Mouse (Mus musculus) forebrain, embryonic 14.5 days (tissue): ENCODE measurements around the gene St6gal1. TPM values are rescaled to one million over a fixed set of nuclear protein-coding genes. Genes with fewer than 3 reads are reported as not detected.

Experiments
- ATAC-seq: fragments of 200-750 bp; cut with Nextera tagmentation; 2 replicates; pipeline ENCODE4 v1.8.0; 2017; ENCODE audit warnings: mild to moderate bottlenecking, moderate library complexity
- DNase-seq: peaks from one replicate; pipeline ENCODE4 v3.0.0-alpha.2; 2015; ENCODE audit warnings: low spot score
- H3K27ac ChIP-seq: fragments of 300-500 bp; sonication (generic); 2 replicates; pipeline ENCODE4 v1.5.1; 2014; ENCODE audit warnings: low read depth, mild to moderate bottlenecking, control low read depth, low read length, moderate library complexity
- H3K27me3 ChIP-seq: fragments of 300-500 bp; sonication (generic); replicated peaks from 2 replicates; pipeline ENCODE4 v1.6.1; 2014; ENCODE audit warnings: low read length, control low read depth, mixed read lengths; ENCODE audit not compliant: control insufficient read depth, insufficient read depth
- H3K36me3 ChIP-seq: fragments of 300-500 bp; sonication (generic); 2 replicates; pipeline ENCODE4 v1.6.1; 2014; ENCODE audit warnings: low read length, control low read depth; ENCODE audit not compliant: control insufficient read depth, insufficient read depth
- H3K4me1 ChIP-seq: fragments of 300-500 bp; sonication (generic); 2 replicates; pipeline ENCODE4 v1.6.1; 2014; ENCODE audit warnings: antibody characterized with exemption, low read length, control low read depth; ENCODE audit not compliant: control insufficient read depth, insufficient read depth
- H3K4me2 ChIP-seq: fragments of 300-500 bp; sonication (generic); 2 replicates; pipeline ENCODE4 v1.6.1; 2014; ENCODE audit warnings: mild to moderate bottlenecking, control low read depth, low read length
- H3K4me3 ChIP-seq: fragments of 300-500 bp; sonication (generic); 2 replicates; pipeline ENCODE4 v1.5.1; 2014; ENCODE audit warnings: low read depth, low read length, control low read depth
- H3K9ac ChIP-seq: fragments of 300-500 bp; sonication (generic); 2 replicates; pipeline ENCODE4 v1.6.1; 2014; ENCODE audit warnings: mild to moderate bottlenecking, low read length, control low read depth, moderate library complexity
- H3K9me3 ChIP-seq: fragments of 300-500 bp; sonication (generic); replicated peaks from 2 replicates; pipeline ENCODE4 v1.6.1; 2016; ENCODE audit warnings: low read length, control low read depth, mixed read lengths; ENCODE audit not compliant: control insufficient read depth
- WGBS: fragments of 180-500 bp; shearing (Covaris S2); extraction: QIAGEN DNeasy Blood & Tissue Kit; methylation state at CpG from one replicate; pipeline ENCODE4 v1.1.7; 2014; 5-methylcytosine and 5-hydroxymethylcytosine counted together
- polyA plus RNA-seq: library from polyadenylated mRNA; unstranded; fragments of >200 nt; fragmentation: Nextera tagmentation; extraction: Ambion mirVana; gene quantifications from 2 replicates; pipeline ENCODE4 v1.2.1, GENCODE M21; 2014

Gene St6gal1
- polyA plus RNA-seq, 1 experiment from 2014 or later = 46.0 TPM

DNA sequence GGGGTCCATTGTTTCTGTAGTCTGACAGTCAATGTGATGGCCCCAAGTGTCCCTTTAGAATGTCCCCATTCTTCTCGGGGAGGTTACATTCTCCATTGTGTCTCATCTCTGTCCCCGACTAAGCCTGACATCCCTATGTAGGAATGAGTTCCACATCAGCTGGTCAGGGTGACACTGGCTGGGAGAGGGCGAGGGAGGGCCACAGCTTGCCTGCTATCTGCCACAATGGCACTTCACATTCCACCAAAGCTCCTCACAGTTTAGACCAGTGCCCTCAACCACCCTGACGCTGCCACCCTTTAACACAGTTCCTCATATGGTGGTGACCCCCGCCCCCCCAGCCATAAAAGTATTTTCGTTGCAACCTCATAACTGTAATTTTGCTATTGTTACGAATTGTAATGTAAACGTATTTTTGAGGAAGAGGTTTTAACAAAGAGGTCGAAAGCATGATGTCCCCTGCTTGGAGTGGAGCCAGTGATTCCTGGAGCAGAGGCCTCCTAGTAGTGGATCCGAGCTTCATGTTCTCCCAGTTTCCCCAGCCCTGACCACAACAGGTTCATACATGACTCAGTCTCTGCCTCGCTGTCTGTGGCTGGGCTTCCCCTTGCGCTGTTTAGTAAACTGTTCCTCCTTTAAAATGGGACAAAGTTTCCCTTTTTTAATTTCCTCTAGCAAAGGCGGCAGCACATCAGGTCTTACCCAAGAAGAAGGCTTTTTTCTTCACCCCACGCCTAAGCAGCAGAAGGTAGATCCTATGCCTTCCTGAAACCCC lies 47.4 kb downstream of the St6gal1 start:
- Histone ChIP-seq H3K4me1 (peaks cover 17% of the 10 kb centered on the region), H3K4me3 (no peak overlapping the region), H3K27ac (no peak overlapping the region), H3K4me2 (no peak overlapping the region), H3K9ac (no peak overlapping the region), H3K27me3 (no peaks in the 10 kb centered on the region), H3K36me3 (no peaks in the 10 kb centered on the region; the same call in 1 of the 2 replicates), H3K9me3 (no peaks in the 10 kb centered on the region)
- WGBS = 76% methylated on average over 14 of the region's 14 CpGs
- no peak for ATAC-seq
- DNase-seq = no peak

DNA sequence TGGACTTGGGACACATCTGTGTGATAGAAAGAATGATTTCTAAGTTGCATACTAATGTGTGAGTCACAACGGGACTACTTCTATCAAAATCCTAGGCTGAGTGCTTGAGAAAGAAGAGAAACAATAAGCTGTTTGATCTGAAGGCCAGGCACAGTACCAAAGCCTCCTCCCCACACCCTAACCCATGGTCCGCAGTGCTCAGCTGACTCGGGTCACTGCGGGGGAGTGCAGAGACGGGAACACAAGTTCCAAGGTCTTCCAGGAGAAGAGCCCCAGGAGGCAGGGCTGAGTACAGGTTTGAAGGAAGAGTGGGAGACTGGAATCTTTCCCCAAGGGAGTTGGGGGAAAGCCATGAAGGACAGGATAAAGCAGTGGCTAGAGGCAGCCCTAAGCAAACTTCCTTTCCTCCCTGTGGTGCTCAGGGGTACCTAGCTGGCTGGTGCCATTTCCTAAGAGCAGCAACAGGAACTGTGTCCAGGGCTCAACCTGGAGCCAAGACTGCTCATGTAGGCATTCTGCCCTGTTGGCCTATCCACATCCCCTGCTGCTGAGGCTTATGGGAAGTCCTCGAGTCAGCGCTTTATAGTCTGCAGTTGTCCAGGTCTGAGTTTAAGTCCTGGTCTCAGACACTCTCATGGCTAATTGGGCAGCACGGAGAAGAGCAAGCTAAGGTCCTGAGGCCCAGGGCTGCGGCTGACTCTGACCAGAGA lies 48.1 kb downstream of the St6gal1 start:
- DNase-seq (no peak), ATAC-seq (no peak)
- H3K27ac ChIP-seq = no peak overlapping the region
- no peaks in the 10 kb centered on the region; the same call in 1 of the 2 replicates for H3K36me3 ChIP-seq
- no peak overlapping the region for H3K4me2 ChIP-seq
- WGBS = 48% methylated on average over 9 of the region's 9 CpGs
- no peak overlapping the region for H3K9ac ChIP-seq
- H3K27me3 ChIP-seq = no peaks in the 10 kb centered on the region
- H3K4me3 ChIP-seq = no peak overlapping the region
- no peaks in the 10 kb centered on the region for H3K9me3 ChIP-seq
- peaks cover 17% of the 10 kb centered on the region for H3K4me1 ChIP-seq

DNA sequence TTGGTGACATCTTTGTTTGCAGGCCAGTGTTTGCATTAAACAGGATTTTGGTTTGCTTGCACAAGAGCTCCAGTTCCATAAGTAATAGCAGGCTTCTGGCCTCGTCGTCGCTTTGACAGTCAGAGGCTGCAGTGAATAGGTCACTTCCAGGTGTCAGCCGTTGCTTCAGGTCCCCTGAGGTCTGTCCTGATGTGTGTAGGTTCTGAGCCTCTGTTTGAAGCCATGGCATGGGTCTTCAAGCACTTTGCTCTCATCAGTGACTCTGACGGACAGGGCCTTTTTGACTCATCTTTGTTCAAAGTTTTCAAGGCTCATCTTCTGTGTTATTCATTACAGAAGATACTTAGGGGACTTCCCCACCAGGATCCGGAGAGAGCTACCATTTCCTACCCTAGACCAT lies 49.5 kb downstream of the St6gal1 start:
- Histone ChIP-seq H3K27me3 (no peaks in the 10 kb centered on the region), H3K9me3 (no peaks in the 10 kb centered on the region), H3K4me3 (no peak overlapping the region), H3K36me3 (no peaks in the 10 kb centered on the region; the same call in 1 of the 2 replicates), H3K27ac (no peak overlapping the region), H3K4me1 (peaks cover 17% of the 10 kb centered on the region), H3K9ac (no peak overlapping the region), H3K4me2 (no peak overlapping the region)
- 86% methylated on average over 6 of the region's 6 CpGs for WGBS
- DNase-seq (no peak), ATAC-seq (no peak)

DNA sequence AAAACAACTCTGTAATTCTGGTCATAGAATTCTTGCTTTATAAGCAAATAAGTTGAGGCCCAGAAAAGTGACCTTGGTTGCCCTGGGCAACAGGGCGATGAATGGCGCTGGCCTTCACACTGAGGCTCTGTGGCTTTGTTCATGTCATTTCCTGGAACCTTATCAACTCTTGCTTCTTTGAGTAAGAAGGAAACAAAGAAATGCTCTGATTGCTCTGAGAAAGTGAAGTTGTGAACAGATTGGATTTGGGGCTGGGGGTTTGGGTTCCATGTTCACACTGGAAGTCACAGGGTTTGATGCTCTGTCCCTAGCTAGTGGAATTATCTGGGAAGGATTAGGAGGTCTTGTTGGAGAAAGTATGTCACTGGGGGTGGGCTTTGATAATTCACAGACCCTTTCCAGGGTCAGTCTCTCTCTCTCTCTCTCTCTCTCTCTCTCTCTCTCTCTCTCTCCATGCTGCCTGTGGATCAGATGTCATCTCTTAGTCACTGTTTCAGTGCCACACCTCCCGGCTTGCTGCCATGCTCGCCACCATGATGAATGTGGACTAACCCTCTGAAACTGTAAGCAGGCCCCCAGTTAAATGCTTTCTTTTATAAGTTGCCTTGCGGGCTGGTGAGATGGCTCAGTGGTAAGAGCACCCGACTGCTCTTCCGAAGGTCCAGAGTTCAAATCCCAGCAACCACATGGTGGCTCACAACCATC lies 50.2 kb downstream of the St6gal1 start:
- no peak overlapping the region for H3K9ac ChIP-seq
- ATAC-seq (peak; percentile 38; the same call in 1 of the 2 replicates), DNase-seq (peak; percentile 60)
- no peaks in the 10 kb centered on the region; the same call in 1 of the 2 replicates for H3K36me3 ChIP-seq
- 81% methylated on average over 7 of the region's 7 CpGs for WGBS
- no peaks in the 10 kb centered on the region for H3K9me3 ChIP-seq
- no peak overlapping the region for H3K27ac ChIP-seq
- no peak overlapping the region for H3K4me3 ChIP-seq
- peaks cover 17% of the 10 kb centered on the region for H3K4me1 ChIP-seq
- no peak overlapping the region for H3K4me2 ChIP-seq
- no peaks in the 10 kb centered on the region for H3K27me3 ChIP-seq

DNA sequence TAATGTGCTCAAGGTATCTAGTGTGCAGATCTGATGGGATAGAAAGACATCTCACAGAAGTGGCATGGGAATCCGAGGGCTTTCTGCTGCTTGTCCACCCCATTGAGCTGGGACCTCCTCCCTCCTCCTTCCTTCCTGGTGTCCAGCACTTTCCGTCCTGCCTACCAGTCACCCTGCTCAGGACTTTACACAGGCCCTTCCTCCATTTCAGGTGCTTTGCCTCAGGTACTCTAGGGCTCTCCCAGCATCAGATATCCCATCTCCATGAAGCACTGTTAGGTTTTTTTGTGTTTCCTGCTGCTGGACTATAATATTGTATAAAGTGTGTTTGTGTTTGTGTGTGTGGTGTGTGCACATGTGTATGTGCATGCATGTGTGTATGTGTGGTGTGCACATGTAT lies 51.1 kb downstream of the St6gal1 start:
- DNase-seq (no peak), ATAC-seq (no peak)

DNA sequence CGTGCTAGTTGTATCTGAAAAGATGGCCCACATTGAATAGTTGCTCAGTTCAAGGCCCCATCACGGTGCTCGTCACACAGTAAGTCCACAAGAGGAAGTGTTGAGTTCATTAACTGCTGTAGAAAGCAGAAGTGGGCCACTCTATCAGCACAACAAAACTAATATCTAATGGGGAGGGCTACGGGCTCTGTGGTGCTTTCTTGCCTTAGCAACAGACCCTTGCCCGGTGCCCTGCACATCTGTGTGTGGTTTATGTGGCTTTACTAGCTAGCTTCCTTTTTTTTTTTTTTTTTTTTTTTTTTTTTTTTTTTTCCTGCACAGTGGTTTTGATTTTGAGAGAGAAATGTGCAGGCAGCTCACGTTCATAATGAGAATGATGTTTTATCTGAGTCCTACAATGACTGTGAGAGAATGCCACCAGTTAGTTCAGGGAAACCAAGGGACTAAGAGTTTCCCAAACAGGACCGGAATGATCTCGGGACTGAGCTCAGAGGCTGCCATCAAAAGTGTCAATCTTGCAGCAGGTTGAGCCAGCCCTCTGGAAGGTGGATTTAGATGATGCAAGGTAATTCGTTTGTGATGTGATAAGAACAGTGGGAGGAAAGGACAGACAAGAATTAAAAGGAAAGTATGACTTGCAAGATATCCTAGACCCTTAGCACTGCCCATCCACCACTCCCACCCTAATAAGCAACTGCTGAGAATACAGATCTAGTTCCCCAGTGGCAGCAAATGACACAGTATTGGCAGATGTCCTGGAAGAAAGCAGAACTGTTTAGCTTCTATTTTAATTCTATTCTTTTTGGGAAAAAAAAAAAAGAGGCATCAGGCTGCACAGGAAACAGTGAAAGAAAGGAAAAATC lies 55.6 kb downstream of the St6gal1 start:
- Histone ChIP-seq H3K4me2 (no peak overlapping the region), H3K27me3 (no peaks in the 10 kb centered on the region), H3K4me3 (no peak overlapping the region), H3K9me3 (no peaks in the 10 kb centered on the region), H3K36me3 (no peaks in the 10 kb centered on the region), H3K9ac (no peak overlapping the region), H3K4me1 (no peaks in the 10 kb centered on the region), H3K27ac (no peak overlapping the region)
- WGBS = 66% methylated on average over 9 of the region's 9 CpGs
- ATAC-seq (no peak), DNase-seq (no peak)

More for the DNA sequence above, 51.1 kb downstream of the St6gal1 start:
- Histone ChIP-seq H3K27ac (no peak overlapping the region), H3K4me2 (no peak overlapping the region), H3K27me3 (no peaks in the 10 kb centered on the region), H3K9me3 (no peaks in the 10 kb centered on the region), H3K9ac (no peak overlapping the region), H3K36me3 (no peaks in the 10 kb centered on the region; the same call in 1 of the 2 replicates), H3K4me3 (no peak overlapping the region), H3K4me1 (peaks cover 8% of the 10 kb centered on the region)
- WGBS = 93% methylated on average over 2 of the region's 2 CpGs

DNA sequence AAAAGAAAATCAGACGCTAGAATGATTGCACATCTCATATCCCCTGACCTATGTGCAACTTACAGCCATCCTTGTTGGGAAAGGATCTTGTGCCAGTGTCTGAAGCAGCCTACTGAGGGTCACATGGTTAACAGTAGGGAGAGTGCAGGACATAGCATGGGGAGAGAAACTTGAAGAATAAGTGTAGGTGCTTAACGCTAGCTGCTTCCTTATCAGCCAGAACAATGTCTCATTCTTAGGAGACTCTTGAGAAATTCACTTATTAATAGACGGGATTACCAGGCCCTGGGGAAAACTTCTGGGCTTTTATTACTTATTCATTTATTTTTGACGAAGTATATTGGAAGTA lies 56.2 kb downstream of the St6gal1 start:
- Histone ChIP-seq H3K4me3 (no peak overlapping the region), H3K27ac (no peak overlapping the region), H3K4me2 (no peak overlapping the region), H3K4me1 (no peaks in the 10 kb centered on the region), H3K9me3 (no peaks in the 10 kb centered on the region), H3K27me3 (no peaks in the 10 kb centered on the region), H3K9ac (no peak overlapping the region), H3K36me3 (no peaks in the 10 kb centered on the region)
- 77% methylated on average over 4 of the region's 4 CpGs for WGBS
- ATAC-seq (no peak), DNase-seq (no peak)

DNA sequence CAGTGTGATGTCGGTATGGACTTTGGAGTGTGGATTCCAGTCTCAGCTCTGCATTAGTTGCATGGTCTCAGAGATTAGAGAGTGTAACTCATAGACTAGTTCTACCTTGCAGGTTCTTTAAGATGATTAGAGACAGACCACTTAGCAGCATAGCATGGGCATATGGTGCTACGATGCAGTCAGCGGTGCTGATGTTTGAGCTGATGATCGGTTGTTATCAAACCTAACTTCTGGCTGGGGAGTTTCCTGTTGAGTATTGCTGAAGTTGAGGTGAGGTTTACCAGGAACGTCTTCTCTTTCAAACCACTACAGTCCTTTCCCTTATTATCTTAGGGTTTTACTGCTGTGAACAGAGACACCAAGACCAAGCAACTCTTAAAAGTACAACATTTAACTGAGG lies 57.7 kb downstream of the St6gal1 start:
- no peak overlapping the region for H3K27ac ChIP-seq
- H3K27me3 ChIP-seq = no peaks in the 10 kb centered on the region
- DNase-seq (no peak), ATAC-seq (no peak)
- no peak overlapping the region for H3K4me2 ChIP-seq
- 95% methylated on average over 5 of the region's 5 CpGs for WGBS
- no peaks in the 10 kb centered on the region for H3K4me1 ChIP-seq
- no peaks in the 10 kb centered on the region for H3K9me3 ChIP-seq
- H3K4me3 ChIP-seq = no peak overlapping the region
- H3K36me3 ChIP-seq = no peaks in the 10 kb centered on the region
- H3K9ac ChIP-seq = no peak overlapping the region
